Comparison of ENCODE assay signal across 23 mouse cellular contexts in the genomic region with DNA sequence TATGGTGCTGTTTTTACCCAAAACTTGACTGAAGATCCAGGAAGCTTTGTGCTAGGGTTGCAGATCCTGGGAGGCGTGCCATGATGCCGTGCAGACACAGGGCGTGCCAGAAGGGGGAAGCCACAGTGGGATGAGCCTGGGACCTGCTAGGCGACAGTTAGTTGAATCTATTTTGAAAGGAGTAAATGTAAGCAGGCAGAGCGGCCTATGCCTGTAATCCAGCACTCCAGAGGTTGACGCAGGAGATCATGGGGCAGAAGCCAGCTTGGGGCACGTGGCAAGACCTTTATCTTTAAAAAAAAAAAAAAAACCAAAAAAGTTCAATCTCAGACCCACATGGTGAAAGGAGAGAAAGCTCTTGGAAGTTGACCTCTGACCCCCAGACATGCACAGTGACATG. TPM values are rescaled to one million over a fixed set of nuclear protein-coding genes. Genes with fewer than 3 reads are reported as not detected.
DNase-seq lines count a peak whose midpoint lies in the region; ATAC-seq and TF ChIP-seq lines count a peak whose summit lies in the region.
"Had no signal": no experiment of that assay in that cellular context is flagged by ENCODE, and none has a peak within 500 bp of the region (broad histone marks: within the 10 kb centered on the region; RNA-seq: fewer than 3 reads in every experiment).

No protein-coding gene starts in this region.

- no peak for ATAC-seq in liver, embryonic 11.5 days (replicated peaks; ENCODE audit: low FRiP score)
- ATAC-seq: forebrain, embryonic 14.5 days; forebrain, postnatal 0 days; hindbrain, embryonic 16.5 days; inflammation-experienced regulatory T-cells, adult 6 months; intestine, embryonic 16.5 days; Patski had no signal

- WGBS in liver, adult 2 months = 47% methylated on average over 7 of the region's 7 CpGs
- WGBS in liver, embryonic 11.5 days = 83% methylated on average over 7 of the region's 7 CpGs
- 89% methylated on average over 7 of the region's 7 CpGs for WGBS in forebrain, embryonic 10.5 days

- H3K27ac ChIP-seq in liver, adult 2 months (replicated peaks; ENCODE audit: insufficient read depth, low read depth, low read length) = peak overlapping the region; percentile 30
- H3K27ac ChIP-seq in liver, embryonic 11.5 days (ENCODE audit: low read depth, low read length) = no peak overlapping the region
- no peak overlapping the region for H3K27ac ChIP-seq in forebrain, embryonic 10.5 days
- H3K27ac ChIP-seq: heart, adult 2 months; hindbrain, embryonic 13.5 days had no signal

- H3K9ac ChIP-seq in liver, adult 2 months (ENCODE audit: low read depth, low read length) = no peak overlapping the region
- no peak overlapping the region for H3K9ac ChIP-seq in liver, embryonic 11.5 days (ENCODE audit: low read depth, low read length)
- H3K9ac ChIP-seq: forebrain, postnatal 0 days; hindbrain, embryonic 13.5 days had no signal

- TF ChIP-seq POLR2A in liver, adult 2 months (IDR thresholded peaks at IDR 0.05; ENCODE audit: extremely low read depth, insufficient read depth, low read length) = no peak

- H3K4me1 ChIP-seq in liver, adult 2 months (ENCODE audit: control insufficient read depth, insufficient read depth, low read length) = peaks cover 5% of the 10 kb centered on the region; the same call in 1 of the 2 replicates
- no peaks in the 10 kb centered on the region for H3K4me1 ChIP-seq in liver, embryonic 11.5 days (replicated peaks; ENCODE audit: control insufficient read depth, insufficient read depth, low read length)
- no peaks in the 10 kb centered on the region for H3K4me1 ChIP-seq in forebrain, embryonic 10.5 days
- H3K4me1 ChIP-seq: hindbrain, embryonic 13.5 days had no signal

- H3K36me3 ChIP-seq in liver, adult 2 months (ENCODE audit: control insufficient read depth, insufficient read depth, low read length) = peaks cover 58% of the 10 kb centered on the region
- H3K36me3 ChIP-seq in liver, embryonic 11.5 days (ENCODE audit: control insufficient read depth, insufficient read depth, low read length) = peaks cover 35% of the 10 kb centered on the region
- H3K36me3 ChIP-seq in forebrain, embryonic 10.5 days (replicated peaks) = peaks cover 68% of the 10 kb centered on the region

- H3K4me2 ChIP-seq in liver, embryonic 11.5 days = no peak overlapping the region
- H3K4me2 ChIP-seq: heart, embryonic 11.5 days; hindbrain, embryonic 13.5 days had no signal

- no peak overlapping the region for H3K4me3 ChIP-seq in liver, adult 2 months (ENCODE audit: insufficient read depth, low read depth, low read length)
- H3K4me3 ChIP-seq in liver, embryonic 11.5 days (ENCODE audit: low read depth, low read length) = no peak overlapping the region
- H3K4me3 ChIP-seq in forebrain, embryonic 10.5 days = no peak overlapping the region
- H3K4me3 ChIP-seq: heart, adult 2 months; hindbrain, embryonic 13.5 days had no signal

- TF ChIP-seq CTCF in liver, adult 2 months (IDR thresholded peaks at IDR 0.05; ENCODE audit: low read depth, low read length) = no peak

- no peaks in the 10 kb centered on the region for H3K79me2 ChIP-seq in liver, adult 2 months (ENCODE audit: control insufficient read depth, insufficient read depth, low read length)

- H3K27me3 ChIP-seq in liver, adult 2 months (ENCODE audit: control insufficient read depth, insufficient read depth, low read length) = no peaks in the 10 kb centered on the region
- no peaks in the 10 kb centered on the region for H3K27me3 ChIP-seq in liver, embryonic 11.5 days (replicated peaks; ENCODE audit: control insufficient read depth, insufficient read depth, low read length)
- no peaks in the 10 kb centered on the region for H3K27me3 ChIP-seq in forebrain, embryonic 10.5 days (ENCODE audit: poor library complexity, severe bottlenecking)
- H3K27me3 ChIP-seq: CH12.LX; hindbrain, embryonic 13.5 days; Patski had no signal

- DNase-seq in gastrocnemius, adult 18-20 months (ENCODE audit: low spot score) = peak; percentile 33
- DNase-seq in gastrocnemius, postnatal 36 days = no peak
- DNase-seq in gastrocnemius, postnatal 25 days = peak; percentile 26
- no peak for DNase-seq in gastrocnemius, postnatal 4 days (ENCODE audit: low spot score in 2 of 2)
- peak; percentile 70 for DNase-seq in liver, adult 2 months (ENCODE audit: extremely low read depth, low read depth, low spot score)
- no peak for DNase-seq in liver, embryonic 11.5 days (ENCODE audit: low spot score)
- no peak for DNase-seq in forebrain, embryonic 10.5 days (ENCODE audit: extremely low spot score, low spot score)
- DNase-seq: adrenal gland, postnatal 10 days; adrenal gland, postnatal 36 days; cerebellum, adult 18-20 months; cerebellum, adult 9-10 months; cerebellum, postnatal 14 days; forebrain, postnatal 0 days; kidney, adult 18-20 months had no signal

- H3K9me3 ChIP-seq in liver, embryonic 11.5 days (ENCODE audit: control insufficient read depth, low read length) = peaks cover 6% of the 10 kb centered on the region
- peaks cover 11% of the 10 kb centered on the region for H3K9me3 ChIP-seq in forebrain, embryonic 10.5 days

- intact Hi-C loops in gastrocnemius, postnatal 36 days (cut with DNase I) = no loop called here

RNA-seq across cellular contexts. Expression of a gene that starts 55.3 kb away (rescaled TPM):
- total RNA-seq in gastrocnemius, adult 18-20 months (2021) = 10 to 100 TPM; 58.1 to 85.3 TPM
- 10 to 100 TPM; 85.0 to 99.9 TPM for total RNA-seq in gastrocnemius, postnatal 36 days (2021)
- 100 to 1,000 TPM in 1 of 2 experiments, 10 to 100 TPM in 1; 89.0 to 117 TPM for total RNA-seq in gastrocnemius, postnatal 25 days (2021)
- 100 to 1,000 TPM in 1 of 2 experiments, 10 to 100 TPM in 1; 69.1 to 105 TPM for total RNA-seq in gastrocnemius, postnatal 4 days (2021)
- 115 and 162 TPM in 2 replicates for total RNA-seq in liver, adult 2 months (2014; rRNA removed)
- 61.4 and 133 TPM in 2 replicates for polyA plus RNA-seq in liver, adult 2 months (2012; rRNA removed)
- polyA plus RNA-seq in liver, embryonic 11.5 days (2014; fragmentation: Nextera tagmentation; extraction: Ambion mirVana) = 109 and 114 TPM in 2 replicates
- 36.9 and 38.9 TPM in 2 replicates for polyA plus RNA-seq in forebrain, embryonic 10.5 days (2016; fragmentation: Nextera tagmentation; extraction: Ambion mirVana)

Comparison
In these comparisons a context has a peak if more than half of its experiments do, and no peak if none do; other contexts are left out.
1. DNase-seq: peak in gastrocnemius, adult 18-20 months (single experiment), gastrocnemius, postnatal 25 days (single experiment) and liver, adult 2 months (single experiment); none in gastrocnemius, postnatal 36 days (0 of 2), gastrocnemius, postnatal 4 days (0 of 2), liver, embryonic 11.5 days (single experiment) and forebrain, embryonic 10.5 days (single experiment).